Mouse (Mus musculus) retina, embryonic 14.5 days (tissue): ENCODE data around the gene Lrp8.
A peak's percentile ranks its signal among the peaks of the same experiment; 100 is the strongest.

Experiments used
- DNase-seq: peaks from one replicate; pipeline ENCODE4 v3.0.0-alpha.2; 2015; ENCODE audit warnings: low spot score

Gene Lrp8

DNA sequence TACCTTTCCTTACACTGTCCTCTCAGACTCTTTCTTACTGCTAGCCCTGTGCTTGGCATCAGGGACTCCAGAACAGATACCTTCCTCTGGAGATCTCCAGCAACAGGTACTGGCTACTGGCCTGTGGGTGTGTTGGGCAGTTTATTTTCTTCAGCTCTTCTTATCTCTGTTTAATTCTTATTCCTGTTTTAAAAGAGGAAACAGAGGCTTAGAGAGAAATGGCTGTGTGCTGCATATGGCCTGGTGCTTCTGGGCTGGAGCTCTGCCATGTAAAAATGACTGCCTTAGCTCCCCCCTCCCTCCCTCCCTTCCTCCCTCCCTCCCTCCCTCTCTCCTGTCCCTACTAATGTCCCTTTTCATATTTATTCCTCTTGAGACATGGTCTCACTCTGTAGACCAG, 6.6 kb downstream of the Lrp8 start:
- no peak for DNase-seq

DNA sequence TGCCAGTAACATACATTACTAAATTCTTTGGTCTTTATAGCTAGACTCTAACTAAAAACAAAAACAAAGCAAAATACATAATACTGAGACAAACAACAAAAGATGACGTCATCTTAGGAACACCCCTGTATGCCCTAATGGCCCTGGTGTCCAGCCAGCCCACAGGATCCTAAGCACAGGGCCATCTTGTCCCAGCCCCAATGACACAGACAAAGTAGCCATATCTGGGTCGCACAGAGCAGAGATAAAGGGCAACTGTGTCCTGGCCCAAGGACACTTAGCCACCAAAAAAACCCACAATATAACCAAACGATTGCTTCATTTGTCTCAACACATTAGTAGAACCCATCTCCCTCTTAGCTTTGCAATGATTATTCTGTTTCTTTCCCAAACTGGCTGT, 8.9 kb downstream of the Lrp8 start:
- no peak for DNase-seq

DNA sequence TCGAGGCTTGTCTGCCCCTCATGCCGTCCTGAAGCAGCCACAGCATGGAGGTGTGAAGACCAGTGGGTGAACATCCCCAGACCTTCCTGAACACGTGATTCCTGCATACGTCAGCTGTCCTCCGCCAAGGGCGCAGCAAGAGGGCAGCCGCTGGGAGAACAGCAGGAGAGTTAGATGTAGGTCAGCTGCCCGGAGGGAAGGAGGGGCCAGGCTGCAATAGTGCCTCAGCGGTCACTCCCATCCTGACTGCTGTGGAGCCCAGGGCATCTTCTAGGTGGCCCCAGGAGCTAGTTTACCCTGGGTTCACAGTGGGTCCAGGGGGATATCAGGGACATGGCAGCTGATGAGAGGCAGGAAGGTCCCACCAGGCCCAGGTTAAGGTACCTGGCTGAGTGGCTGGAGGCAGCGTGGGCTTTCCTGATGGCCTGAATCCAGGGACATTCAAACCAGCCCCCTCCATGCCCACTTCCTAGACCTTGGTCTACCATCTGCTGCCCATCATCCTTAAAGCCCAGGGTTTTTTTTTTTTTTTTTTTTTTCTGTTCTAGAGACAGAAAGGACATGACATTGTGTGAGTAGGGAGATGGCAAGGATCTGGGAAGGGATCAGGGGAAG, 9.8 kb downstream of the Lrp8 start:
- DNase-seq: peak; percentile 77

DNA sequence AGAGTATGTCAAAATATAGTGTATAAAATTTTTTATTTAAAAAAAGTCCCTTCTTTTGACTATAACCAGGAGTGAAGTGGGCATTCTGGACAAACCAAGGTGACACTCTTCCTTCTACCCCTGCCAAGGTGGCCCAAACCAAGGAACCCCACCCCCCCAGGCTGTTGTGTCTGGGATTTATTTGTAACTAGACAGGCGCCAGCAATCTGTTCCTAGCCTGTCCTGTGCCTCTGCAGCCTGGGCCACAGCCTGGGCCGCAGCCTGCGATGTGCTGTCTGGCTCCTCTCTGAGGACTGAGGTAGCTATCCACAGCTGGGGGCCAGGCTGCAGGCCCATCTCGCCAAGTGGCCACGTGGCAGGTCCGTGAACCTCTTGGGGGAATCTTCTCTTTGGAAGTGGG, 10.3 kb downstream of the Lrp8 start:
- DNase-seq: no peak

DNA sequence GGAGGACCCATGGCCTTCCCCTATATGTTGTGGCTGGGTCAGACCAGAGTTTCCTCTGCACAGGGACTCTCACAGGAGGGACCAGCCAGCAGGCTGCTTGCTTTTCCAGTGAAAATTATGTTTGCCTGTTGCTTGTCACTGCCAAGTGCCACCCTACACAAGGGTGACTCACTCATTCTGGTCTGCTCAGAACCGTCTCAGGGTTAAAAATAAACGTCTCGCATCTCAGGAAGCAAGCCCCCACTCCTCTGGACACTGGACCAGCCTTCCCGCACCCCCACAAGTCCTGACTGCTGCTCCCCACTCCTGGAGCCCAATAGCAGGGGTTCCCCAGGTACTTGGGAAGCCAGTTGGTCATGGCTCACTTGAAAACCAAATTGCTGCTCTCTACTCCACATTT, 14.4 kb downstream of the Lrp8 start:
- DNase-seq: no peak

DNA sequence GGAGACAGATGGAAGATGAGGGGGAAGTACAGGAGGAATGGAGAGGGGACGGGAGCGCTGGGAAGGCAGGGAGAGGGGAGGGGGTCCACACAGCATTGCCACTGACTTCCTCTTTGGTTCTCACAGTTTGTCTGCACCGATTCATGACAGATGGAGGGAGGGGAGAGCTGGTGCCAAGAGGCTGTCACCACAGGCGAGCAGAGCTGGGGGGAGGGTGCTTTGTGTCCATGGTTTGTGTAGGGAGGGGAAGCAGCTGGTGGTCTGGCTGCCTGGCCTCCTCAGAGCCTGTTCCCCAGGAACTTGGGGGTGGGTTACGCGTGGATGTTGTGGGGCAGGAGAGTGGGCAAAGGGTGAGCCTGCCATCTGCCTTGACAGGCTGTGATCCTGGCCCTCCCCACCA, 15.4 kb downstream of the Lrp8 start:
- peak; percentile 41 for DNase-seq

DNA sequence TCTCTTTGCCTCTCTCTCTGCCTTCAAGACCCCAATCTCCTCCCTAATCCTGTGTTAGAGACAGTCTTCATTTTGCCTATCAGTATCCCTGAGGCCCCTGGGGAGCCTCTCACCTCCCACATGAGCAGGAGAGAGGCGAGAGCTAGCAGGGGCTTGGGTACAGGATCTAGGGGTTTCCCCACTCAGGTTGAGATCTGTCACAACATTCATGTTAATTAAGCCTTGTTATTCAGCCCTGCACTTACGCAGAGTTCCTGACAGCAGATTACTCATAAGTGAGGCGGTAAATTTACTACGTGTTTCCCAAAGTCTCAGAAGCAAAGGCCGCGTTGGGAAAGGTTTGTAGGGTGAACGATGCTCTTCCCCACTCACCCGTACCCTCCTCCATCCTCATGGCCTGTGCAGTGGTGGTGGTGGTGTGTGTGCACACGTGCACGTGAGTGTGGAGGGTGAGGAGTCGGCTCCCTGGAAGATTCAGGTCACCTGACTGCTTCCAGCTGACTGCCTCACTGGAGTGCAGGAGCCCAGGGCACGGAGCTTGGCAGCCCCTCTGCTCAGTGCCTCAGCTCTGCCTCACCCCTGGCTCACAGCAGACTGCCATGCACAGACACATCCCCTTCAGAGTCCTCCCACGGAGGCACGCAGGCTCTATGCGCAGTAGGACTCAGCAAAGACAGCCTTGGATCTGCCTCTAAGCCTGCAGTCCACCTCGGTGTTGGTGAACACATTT, 18.1 kb downstream of the Lrp8 start:
- peak; percentile 57 for DNase-seq

DNA sequence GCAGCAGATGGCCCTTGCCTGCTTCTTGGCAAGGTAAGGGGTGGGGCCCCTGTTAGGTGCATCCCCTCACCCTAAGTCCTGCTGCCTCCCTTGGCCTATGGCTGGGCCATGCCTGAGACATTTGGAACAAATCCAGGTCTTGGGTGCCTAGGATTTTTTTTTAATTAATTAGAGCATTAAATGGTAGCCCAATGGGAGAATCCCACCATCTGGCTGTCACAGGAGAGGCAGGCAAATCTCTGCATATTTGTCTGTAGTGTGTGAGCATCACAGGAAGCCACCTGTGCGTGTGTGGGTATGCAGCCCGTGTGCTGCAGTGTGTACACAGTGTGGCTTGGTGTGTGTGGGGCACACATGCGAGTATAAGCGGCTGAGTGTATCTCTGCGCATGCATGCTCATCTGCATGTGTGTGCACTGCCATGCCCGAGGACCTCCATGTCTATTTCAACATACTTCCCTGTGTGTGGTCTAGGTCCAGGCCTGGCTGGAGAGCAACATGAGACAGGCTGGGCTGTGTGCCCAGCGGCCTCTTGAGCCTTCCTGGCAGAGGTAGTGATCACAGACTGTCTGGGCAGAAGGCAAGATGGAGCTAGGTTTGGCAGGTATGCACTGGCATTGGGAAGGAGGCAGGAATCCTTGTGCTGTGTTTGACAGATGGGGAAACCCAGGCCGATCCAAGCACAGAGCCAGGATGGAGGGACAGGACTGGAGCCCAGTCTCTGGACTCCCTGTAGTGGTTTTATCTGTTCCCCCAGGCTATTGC, 19.0 kb downstream of the Lrp8 start:
- DNase-seq: no peak

DNA sequence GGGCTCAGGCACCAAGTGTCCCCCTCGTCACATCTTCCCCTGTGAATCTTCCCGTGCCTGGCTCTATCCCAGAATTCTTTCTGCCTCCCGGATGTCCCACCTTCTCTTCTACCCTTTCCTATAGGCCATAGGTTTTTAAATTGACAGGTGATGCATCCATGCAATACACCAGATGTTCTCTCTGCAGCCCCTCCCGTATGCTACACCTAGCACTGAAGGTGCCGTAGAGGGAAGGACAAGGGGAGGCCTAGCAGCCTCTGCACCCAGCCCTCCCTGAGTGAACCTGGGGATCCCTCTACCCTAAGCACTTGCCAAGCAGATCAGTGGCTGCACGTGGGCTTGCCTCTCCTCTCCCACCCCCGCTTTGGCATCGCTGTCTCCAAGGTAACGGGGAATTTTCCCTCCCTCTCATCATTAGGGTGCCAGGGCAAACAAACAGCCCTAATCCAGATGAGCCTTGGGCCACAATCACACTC, 20.9 kb downstream of the Lrp8 start:
- peak; percentile 18 for DNase-seq

DNA sequence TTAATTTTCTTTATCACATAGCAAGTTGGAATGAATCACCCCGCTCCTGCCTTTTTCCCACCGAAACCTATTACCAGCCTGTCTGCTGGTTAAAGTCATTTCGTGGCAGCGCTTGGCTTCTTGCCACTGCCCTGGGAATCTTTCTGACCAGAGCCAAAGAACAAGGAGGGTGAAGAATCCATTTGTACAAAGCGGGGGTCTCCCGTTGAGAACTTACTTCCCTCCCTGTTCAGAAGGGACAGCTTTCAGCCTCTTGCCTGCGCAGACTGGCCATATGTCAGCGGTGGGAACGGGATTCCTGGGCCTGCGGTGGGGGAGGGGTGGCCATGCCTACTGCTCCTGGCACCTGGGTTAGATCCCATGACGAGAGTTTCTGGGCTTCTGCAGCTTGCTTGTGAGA, 21.4 kb downstream of the Lrp8 start:
- DNase-seq: peak; percentile 57

DNA sequence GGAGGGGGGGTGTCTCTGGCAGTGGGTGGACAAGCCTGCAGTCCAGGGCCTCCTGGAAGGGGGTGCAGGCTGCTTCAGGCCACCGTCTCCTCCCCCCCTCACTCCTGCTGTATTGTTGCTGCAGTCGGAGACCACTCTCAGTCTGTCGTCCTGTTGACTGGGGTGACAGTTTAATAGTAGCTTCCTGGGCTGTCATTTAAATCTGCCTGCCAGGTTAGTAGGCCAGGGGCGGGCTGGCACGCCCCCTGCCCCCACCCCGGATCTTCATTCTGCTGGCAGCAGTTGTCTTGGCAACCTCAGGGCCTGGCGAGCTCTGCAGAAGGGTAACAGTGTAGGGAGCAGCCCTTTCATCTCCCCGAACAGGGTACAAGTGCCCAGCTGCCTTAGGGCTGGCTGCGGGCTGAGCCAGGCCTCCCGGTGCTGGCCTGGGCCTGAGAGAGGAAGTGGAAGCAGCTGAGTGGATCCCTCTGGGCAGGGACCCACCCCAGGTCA, 26.7 kb downstream of the Lrp8 start:
- DNase-seq: peak; percentile 54

DNA sequence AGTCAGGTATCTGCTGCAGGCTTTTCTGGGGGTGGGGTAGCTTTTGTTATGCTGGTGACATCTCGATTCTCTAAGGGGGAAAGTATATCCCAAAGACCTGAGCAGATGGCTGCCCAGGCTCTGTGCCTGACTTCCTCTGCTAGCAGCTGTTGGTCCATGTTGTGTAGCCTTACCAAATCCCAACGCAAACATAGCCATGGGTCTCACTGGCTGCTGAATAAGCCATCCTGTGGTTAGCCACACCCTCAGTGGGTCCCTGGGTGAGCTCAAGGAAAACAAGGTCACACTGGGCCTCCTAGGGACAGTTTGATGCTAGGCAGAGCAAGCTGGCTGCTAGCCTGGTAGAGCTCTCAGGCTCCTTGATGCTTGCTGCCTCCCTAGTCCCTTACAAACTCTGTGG, 27.6 kb downstream of the Lrp8 start:
- peak; percentile 33 for DNase-seq

DNA sequence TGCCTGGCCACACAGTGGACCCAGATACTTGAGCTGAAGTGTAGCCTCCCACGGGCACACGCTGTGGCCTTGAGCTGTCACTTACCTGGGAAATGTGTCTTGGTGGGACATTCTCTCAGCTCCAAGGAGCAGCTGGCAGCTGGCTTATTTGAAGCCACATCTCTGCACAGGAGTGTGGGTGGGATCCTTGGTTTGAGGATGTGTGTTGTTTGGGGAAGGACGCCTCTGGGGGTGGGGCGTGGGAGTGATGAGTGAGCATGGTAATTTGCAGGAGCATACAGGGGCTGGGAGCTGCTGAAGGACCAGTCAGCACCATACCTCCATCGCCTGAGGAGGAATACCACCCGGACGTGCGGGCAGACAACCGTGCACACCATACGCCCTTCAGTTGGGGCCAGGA, 28.1 kb downstream of the Lrp8 start:
- no peak for DNase-seq

DNA sequence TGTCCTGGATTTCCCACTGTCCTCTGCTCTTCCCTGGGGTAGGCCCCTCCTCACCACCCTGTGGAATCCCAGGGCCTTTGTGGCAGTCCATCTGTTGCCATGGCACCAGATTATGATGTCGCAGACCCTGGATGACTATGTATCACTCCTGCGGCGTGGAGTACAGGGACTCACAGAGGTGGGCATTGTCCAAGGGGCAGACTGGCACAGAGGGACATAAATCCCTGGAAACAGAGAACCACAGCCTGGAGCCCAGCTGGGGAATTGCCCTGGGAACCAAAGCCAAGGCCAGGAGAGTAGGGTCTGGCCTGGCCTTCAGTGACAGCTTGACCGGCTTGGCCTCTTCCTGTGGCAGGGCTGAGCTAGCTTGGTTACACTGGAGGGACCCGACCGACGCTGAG, 28.8 kb downstream of the Lrp8 start:
- DNase-seq: peak; percentile 77

DNA sequence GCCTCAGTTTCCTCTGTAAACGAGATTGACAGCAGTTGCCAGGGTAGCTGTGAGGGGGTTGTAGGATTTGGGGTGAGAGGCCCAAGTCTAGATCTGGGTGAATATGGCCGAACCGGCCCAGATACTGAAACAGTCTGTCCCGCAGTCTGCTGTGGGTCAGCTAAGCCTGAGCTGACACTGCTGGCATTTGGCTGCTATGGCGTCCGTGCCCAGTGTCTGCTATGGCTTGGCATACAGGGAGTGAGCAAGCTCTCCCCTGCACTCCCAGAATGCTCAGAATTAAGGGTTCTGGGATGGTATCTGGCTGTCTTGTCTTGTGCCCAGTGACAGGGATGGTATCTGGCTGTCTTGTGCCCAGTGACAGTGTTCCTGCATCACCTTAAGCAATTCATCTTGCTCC, 29.6 kb downstream of the Lrp8 start:
- DNase-seq: no peak

DNA sequence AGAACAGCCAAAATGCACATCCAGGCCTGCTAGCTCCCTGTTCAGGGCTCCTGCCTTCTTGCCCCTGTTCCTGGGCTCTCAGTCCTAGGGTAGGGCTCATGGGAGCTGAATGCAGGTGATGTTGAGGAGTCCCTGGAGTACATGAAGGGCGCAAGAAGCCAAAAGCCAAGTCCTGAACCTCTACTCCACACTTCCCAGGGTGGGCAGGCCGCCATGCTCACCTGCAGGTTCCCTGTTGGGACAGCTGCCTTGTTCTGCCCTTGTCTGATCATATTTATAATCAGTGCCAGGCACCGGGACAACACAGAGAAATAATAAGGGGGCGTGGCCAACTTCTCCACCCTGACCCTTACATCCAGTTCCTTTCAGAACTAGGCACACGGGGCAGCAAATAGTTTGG, 31.5 kb downstream of the Lrp8 start:
- DNase-seq: no peak

DNA sequence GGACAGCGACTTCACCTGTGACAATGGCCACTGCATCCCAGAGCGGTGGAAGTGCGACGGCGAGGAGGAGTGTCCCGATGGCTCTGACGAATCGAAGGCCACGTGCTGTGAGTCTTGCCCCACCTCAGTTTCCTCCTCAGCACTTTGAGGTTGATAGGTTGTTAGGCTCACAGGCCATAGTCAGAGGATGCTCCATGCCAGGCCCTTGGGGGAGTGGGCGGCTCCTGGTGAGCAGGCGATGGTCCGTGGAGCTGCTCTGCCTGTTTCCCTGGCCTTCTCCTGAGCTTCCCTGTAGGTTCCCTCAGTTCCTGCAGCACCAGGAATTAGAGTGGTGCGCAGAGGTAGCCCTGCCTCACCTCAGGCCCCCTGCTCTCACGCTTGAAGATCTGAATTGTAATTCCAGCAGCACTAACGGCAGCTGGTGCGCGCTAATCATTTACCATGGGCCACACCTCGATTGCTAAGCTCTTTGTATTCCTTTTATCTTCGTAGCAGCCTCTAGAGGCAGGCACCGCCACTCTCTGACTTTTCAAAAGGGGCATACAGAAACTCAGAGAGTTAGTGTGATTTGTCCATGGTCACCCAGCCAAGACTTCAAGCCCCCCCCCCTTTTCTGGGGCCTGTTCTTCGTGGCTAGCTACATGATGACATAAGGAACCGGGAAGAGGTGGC, 32.7 kb downstream of the Lrp8 start:
- no peak for DNase-seq

DNA sequence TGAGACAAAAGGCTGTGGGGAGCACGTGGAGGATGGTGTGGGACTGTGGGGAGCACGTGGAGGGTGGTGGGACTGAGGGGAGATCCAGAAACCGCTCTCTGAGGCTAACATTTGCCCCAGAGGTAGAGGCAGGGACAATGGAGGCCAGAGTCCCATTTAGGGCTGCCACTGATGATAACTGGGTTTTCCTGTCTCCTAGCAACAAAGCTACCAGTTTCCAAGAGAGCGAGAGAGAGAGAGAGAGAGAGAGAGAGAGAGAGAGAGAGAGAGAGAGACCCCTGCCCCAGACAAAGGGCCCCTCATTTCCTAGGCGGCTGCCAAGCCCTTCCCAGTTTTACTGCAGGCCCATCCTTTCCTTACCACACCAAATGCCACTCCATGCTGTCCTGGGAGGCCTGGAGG, 33.4 kb downstream of the Lrp8 start:
- DNase-seq: peak; percentile 51

DNA sequence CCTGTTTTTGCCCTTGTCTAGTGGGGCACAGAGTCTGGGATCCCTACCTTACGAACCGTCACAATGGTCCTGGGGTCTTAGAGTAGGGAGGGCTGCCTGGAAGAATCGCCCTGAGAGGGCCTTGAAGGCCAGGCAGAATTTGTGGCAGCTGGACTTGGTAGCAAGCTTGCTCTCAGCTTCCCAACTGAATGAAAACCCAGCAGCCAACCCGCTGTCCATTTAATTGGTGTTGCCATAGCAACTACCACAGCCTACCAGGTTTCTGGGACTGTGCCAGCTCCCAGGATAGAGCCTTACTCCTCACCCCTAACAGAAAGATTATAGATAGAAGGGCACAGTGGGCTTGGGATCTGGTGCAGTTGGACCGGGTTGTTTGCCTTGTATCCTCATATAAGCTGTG, 34.7 kb downstream of the Lrp8 start:
- peak; percentile 86 for DNase-seq

DNA sequence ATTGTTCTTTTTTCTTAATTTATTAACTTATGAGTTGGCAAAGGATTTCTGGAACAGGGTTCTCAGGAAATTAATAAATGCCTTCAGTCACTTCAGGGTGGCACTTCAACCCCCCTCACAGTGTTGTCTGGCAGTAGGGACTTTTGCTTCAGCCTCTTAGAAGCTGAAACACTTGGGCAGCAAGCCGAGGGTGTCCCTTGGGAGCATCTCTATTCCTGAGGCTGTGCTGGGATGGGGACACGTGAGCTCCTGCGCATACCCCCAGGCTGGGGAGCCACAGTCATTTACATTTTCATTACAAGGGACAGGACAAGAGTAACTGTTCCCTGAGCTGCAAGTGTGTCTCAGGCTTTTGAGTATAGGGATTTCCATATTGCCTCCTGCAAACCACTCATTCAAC, 35.8 kb downstream of the Lrp8 start:
- DNase-seq: no peak

DNA sequence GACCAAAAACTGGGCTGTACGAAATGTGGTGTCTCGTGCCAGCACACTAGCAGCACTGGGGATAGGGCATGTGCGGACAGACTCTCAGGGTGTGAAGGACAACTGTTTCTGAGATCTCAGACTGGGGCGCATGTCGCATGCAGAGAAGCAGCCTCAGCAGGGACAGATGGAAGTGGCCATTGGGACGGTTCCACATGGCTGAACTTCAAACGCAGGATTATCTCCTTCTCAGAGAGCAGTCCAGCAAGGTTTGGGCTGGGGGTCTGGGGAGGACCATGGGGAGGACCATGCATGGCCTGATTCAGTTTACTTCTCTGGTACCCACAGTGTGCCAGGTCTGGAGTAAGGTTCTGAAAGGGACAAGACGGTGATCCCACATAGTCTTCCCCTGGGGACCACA, 41.6 kb downstream of the Lrp8 start:
- DNase-seq: peak; percentile 47

DNA sequence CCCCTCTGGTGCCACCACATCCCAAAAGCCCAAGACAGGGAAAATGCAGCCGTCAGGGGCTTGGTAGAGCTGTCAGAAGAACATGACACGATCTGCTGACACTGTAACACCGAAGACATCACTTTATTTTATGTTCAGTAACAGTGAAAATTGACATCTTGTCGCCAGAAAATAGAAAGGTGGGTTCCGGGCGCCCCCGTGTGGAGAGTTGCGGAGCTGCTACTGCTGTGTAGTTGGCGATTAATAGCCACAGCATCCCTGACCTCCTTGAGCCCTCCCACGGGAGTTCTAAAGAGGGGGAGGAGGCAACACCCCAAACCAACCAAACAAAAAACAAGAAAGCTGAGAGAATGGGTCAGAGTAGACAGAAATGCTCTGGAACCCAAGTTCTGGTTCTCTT, 42.9 kb downstream of the Lrp8 start:
- DNase-seq: peak; percentile 94

DNA sequence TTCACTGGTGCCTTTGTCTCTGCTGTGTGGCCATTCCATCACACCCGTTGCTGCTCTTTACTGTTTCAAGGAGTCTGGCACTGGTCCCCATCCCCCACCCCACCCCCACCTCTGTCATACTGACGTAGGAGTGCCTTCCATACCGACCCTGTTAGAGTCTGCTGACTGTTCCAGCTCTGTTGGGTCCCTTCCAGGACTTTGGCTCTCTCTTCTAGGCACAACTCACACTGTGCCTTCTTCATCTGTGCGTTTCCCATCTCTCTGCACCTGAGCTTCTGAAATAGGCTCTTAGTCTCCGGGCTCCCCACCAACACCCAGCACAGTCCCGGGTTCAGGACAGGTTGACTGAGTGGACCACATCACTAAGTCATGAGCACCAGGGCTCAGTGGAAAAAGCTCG, 44.7 kb downstream of the Lrp8 start:
- DNase-seq: no peak
